Comparison of ENCODE assay signal across 17 mouse cellular contexts in the genomic region with DNA sequence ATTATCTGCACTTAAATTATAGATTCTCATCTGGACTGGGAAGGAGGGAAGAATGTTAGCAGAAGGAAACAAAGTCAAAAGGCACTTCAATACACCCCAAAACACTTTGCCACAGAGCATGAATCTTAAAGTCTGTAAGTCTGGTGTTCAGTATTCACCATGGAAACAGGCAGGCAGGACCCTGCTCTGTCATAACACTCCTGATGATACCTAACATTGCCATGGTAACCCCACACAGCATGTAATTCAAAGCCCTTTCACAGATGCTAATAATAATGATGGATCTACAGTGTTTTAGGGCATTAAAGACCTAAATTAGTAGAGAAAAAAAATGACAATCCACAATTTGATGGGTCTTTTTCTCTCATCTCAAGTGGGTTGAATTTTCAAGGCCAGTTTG.
A peak's percentile ranks its signal among the peaks of the same experiment; 100 is the strongest.
DNase-seq lines count a peak whose midpoint lies in the region; ATAC-seq and TF ChIP-seq lines count a peak whose summit lies in the region.
"Had no signal": no experiment of that assay in that cellular context is flagged by ENCODE, and none has a peak within 500 bp of the region (broad histone marks: within the 10 kb centered on the region; RNA-seq: fewer than 3 reads in every experiment).

No protein-coding gene starts in this region.

- no peaks in the 10 kb centered on the region for H3K9me3 ChIP-seq in forebrain, embryonic 11.5 days (ENCODE audit: control insufficient read depth, low read length)
- H3K9me3 ChIP-seq in forebrain, embryonic 10.5 days = no peaks in the 10 kb centered on the region
- H3K9me3 ChIP-seq in midbrain, embryonic 11.5 days (ENCODE audit: control insufficient read depth, low read length) = no peaks in the 10 kb centered on the region
- no peaks in the 10 kb centered on the region for H3K9me3 ChIP-seq in midbrain, embryonic 10.5 days (replicated peaks)
- no peaks in the 10 kb centered on the region for H3K9me3 ChIP-seq in hindbrain, embryonic 14.5 days (ENCODE audit: control insufficient read depth, low read length)
- H3K9me3 ChIP-seq in midbrain, postnatal 0 days (ENCODE audit: low read length) = no peaks in the 10 kb centered on the region
- H3K9me3 ChIP-seq: limb, embryonic 12.5 days; liver, embryonic 13.5 days; lung, embryonic 15.5 days; neural tube, embryonic 12.5 days had no signal

- ATAC-seq in forebrain, embryonic 11.5 days (replicated peaks; ENCODE audit: low FRiP score) = peak; percentile 80; the same call in 1 of the 2 replicates
- ATAC-seq in midbrain, embryonic 11.5 days (ENCODE audit: low FRiP score) = 0 out of 2 replicates have a peak, but pooled peaks have one; percentile 42
- 0 out of 2 replicates have a peak, but pooled peaks have one; percentile 69 for ATAC-seq in hindbrain, embryonic 14.5 days (ENCODE audit: low FRiP score)
- peak; percentile 86 for ATAC-seq in midbrain, postnatal 0 days (ENCODE audit: low FRiP score)
- ATAC-seq: inflammation-experienced regulatory T-cells, adult 6 months had no signal

- H3K9ac ChIP-seq in forebrain, embryonic 11.5 days (ENCODE audit: low read length) = no peak overlapping the region
- H3K9ac ChIP-seq in midbrain, embryonic 11.5 days (ENCODE audit: low read length) = no peak overlapping the region
- H3K9ac ChIP-seq in hindbrain, embryonic 14.5 days = no peak overlapping the region
- H3K9ac ChIP-seq in midbrain, postnatal 0 days (replicated peaks; ENCODE audit: low read length, poor library complexity, severe bottlenecking) = no peak overlapping the region
- H3K9ac ChIP-seq: limb, embryonic 12.5 days; liver, embryonic 13.5 days; lung, embryonic 15.5 days; neural tube, embryonic 12.5 days had no signal

- H3K4me1 ChIP-seq in forebrain, embryonic 11.5 days (replicated peaks; ENCODE audit: control insufficient read depth, insufficient read depth, low read length) = peaks cover 2% of the 10 kb centered on the region; the same call in 1 of the 2 replicates
- peaks cover 24% of the 10 kb centered on the region for H3K4me1 ChIP-seq in forebrain, embryonic 10.5 days
- H3K4me1 ChIP-seq in midbrain, embryonic 11.5 days (ENCODE audit: control insufficient read depth, insufficient read depth, low read length) = no peaks in the 10 kb centered on the region
- H3K4me1 ChIP-seq in midbrain, embryonic 10.5 days = peaks cover 11% of the 10 kb centered on the region; the same call in 1 of the 2 replicates
- H3K4me1 ChIP-seq in hindbrain, embryonic 14.5 days (replicated peaks; ENCODE audit: control insufficient read depth, insufficient read depth, low read length) = peaks cover 22% of the 10 kb centered on the region; the same call in 1 of the 2 replicates
- 0 out of 2 replicates have a peak, but pooled peaks cover 6% of the 10 kb centered on the region for H3K4me1 ChIP-seq in midbrain, postnatal 0 days (ENCODE audit: insufficient read depth, low read length)
- H3K4me1 ChIP-seq in cerebellum, adult 2 months (ENCODE audit: control insufficient read depth, insufficient read depth, low read length) = no peaks in the 10 kb centered on the region
- H3K4me1 ChIP-seq: liver, embryonic 13.5 days; lung, embryonic 15.5 days had no signal

- no peak overlapping the region for H3K4me2 ChIP-seq in forebrain, embryonic 11.5 days (ENCODE audit: low read depth, low read length, severe bottlenecking)
- H3K4me2 ChIP-seq in midbrain, embryonic 11.5 days = no peak overlapping the region
- no peak overlapping the region for H3K4me2 ChIP-seq in hindbrain, embryonic 14.5 days (replicated peaks)
- no peak overlapping the region for H3K4me2 ChIP-seq in midbrain, postnatal 0 days (ENCODE audit: low read depth, low read length, poor library complexity, severe bottlenecking)
- H3K4me2 ChIP-seq: limb, embryonic 12.5 days; liver, embryonic 13.5 days; lung, embryonic 15.5 days; neural tube, embryonic 12.5 days had no signal

- H3K27ac ChIP-seq in forebrain, embryonic 11.5 days (ENCODE audit: low read depth, low read length) = no peak overlapping the region
- H3K27ac ChIP-seq in forebrain, embryonic 10.5 days = no peak overlapping the region
- no peak overlapping the region for H3K27ac ChIP-seq in midbrain, embryonic 11.5 days (ENCODE audit: low read depth, low read length)
- no peak overlapping the region for H3K27ac ChIP-seq in midbrain, embryonic 10.5 days (replicated peaks)
- 0 out of 2 replicates have a peak overlapping the region, but pooled peaks have one; percentile 20 for H3K27ac ChIP-seq in hindbrain, embryonic 14.5 days
- peak overlapping the region; percentile 34; the same call in 1 of the 2 replicates for H3K27ac ChIP-seq in midbrain, postnatal 0 days (ENCODE audit: low read depth, low read length)
- no peak overlapping the region for H3K27ac ChIP-seq in cerebellum, adult 2 months (ENCODE audit: insufficient read depth, low read length)
- H3K27ac ChIP-seq: limb, embryonic 12.5 days; liver, embryonic 13.5 days; lung, embryonic 15.5 days; macrophage; neural tube, embryonic 12.5 days had no signal

- no peak for TF ChIP-seq POLR2A in cerebellum, adult 2 months (IDR thresholded peaks at IDR 0.05; ENCODE audit: borderline replicate concordance, insufficient read depth, low read length)

- H3K36me3 ChIP-seq in forebrain, embryonic 11.5 days (ENCODE audit: control insufficient read depth, insufficient read depth, low read length) = no peaks in the 10 kb centered on the region
- H3K36me3 ChIP-seq in forebrain, embryonic 10.5 days (replicated peaks) = no peaks in the 10 kb centered on the region
- H3K36me3 ChIP-seq in midbrain, embryonic 11.5 days (ENCODE audit: control insufficient read depth, insufficient read depth, low read length) = no peaks in the 10 kb centered on the region
- H3K36me3 ChIP-seq in midbrain, embryonic 10.5 days = no peaks in the 10 kb centered on the region
- no peaks in the 10 kb centered on the region for H3K36me3 ChIP-seq in hindbrain, embryonic 14.5 days (replicated peaks; ENCODE audit: control insufficient read depth, insufficient read depth)
- no peaks in the 10 kb centered on the region for H3K36me3 ChIP-seq in midbrain, postnatal 0 days (ENCODE audit: insufficient read depth, low read length)
- H3K36me3 ChIP-seq: limb, embryonic 12.5 days; liver, embryonic 13.5 days; lung, embryonic 15.5 days; neural tube, embryonic 12.5 days had no signal

- no peak for DNase-seq in forebrain, embryonic 11.5 days (ENCODE audit: low spot score)
- no peak for DNase-seq in forebrain, embryonic 10.5 days (ENCODE audit: extremely low spot score, low spot score)
- DNase-seq in midbrain, embryonic 11.5 days (ENCODE audit: low spot score, missing footprints) = no peak
- no peak for DNase-seq in midbrain, embryonic 10.5 days (ENCODE audit: low spot score)
- DNase-seq in hindbrain, embryonic 14.5 days (ENCODE audit: low spot score) = no peak
- peak; percentile 53 for DNase-seq in midbrain, postnatal 0 days (ENCODE audit: low spot score)
- DNase-seq in cerebellum, adult 2 months = no peak
- DNase-seq in kidney, postnatal 25 days = no peak
- DNase-seq: cerebellum, adult 8-10 months; gastrocnemius, postnatal 25 days; liver, embryonic 13.5 days; right cerebral cortex, postnatal 25 days had no signal

- TF ChIP-seq CTCF in midbrain, postnatal 0 days (IDR thresholded peaks at IDR 0.05) = no peak
- no peak for TF ChIP-seq CTCF in cerebellum, adult 2 months (IDR thresholded peaks at IDR 0.05; ENCODE audit: borderline replicate concordance, insufficient read depth, low read depth, low read length)

- H3K4me3 ChIP-seq in forebrain, embryonic 11.5 days (ENCODE audit: low read depth, low read length) = no peak overlapping the region
- H3K4me3 ChIP-seq in forebrain, embryonic 10.5 days = no peak overlapping the region
- H3K4me3 ChIP-seq in midbrain, embryonic 11.5 days (ENCODE audit: low read depth, low read length) = no peak overlapping the region
- no peak overlapping the region for H3K4me3 ChIP-seq in midbrain, embryonic 10.5 days
- no peak overlapping the region for H3K4me3 ChIP-seq in hindbrain, embryonic 14.5 days (replicated peaks; ENCODE audit: low read length)
- no peak overlapping the region for H3K4me3 ChIP-seq in midbrain, postnatal 0 days (ENCODE audit: low read depth, low read length)
- H3K4me3 ChIP-seq in cerebellum, adult 2 months (replicated peaks; ENCODE audit: insufficient read depth, low read depth, low read length) = no peak overlapping the region
- H3K4me3 ChIP-seq: limb, embryonic 12.5 days; liver, embryonic 13.5 days; lung, embryonic 15.5 days; neural tube, embryonic 12.5 days had no signal

- H3K27me3 ChIP-seq in forebrain, embryonic 11.5 days (ENCODE audit: control insufficient read depth, insufficient read depth, low read length) = no peaks in the 10 kb centered on the region
- no peaks in the 10 kb centered on the region for H3K27me3 ChIP-seq in forebrain, embryonic 10.5 days (ENCODE audit: poor library complexity, severe bottlenecking)
- no peaks in the 10 kb centered on the region for H3K27me3 ChIP-seq in midbrain, embryonic 11.5 days (ENCODE audit: control insufficient read depth, insufficient read depth, low read length)
- no peaks in the 10 kb centered on the region for H3K27me3 ChIP-seq in midbrain, embryonic 10.5 days (ENCODE audit: low read depth, poor library complexity, severe bottlenecking)
- H3K27me3 ChIP-seq in hindbrain, embryonic 14.5 days (ENCODE audit: control insufficient read depth, insufficient read depth, low read length) = no peaks in the 10 kb centered on the region
- no peaks in the 10 kb centered on the region for H3K27me3 ChIP-seq in midbrain, postnatal 0 days (ENCODE audit: insufficient read depth, low read length)
- H3K27me3 ChIP-seq in cerebellum, adult 2 months (ENCODE audit: control insufficient read depth, insufficient read depth, low read length) = no peaks in the 10 kb centered on the region
- H3K27me3 ChIP-seq: limb, embryonic 12.5 days; liver, embryonic 13.5 days; lung, embryonic 15.5 days; neural tube, embryonic 12.5 days had no signal

Comparison
In these comparisons a context has a peak if more than half of its experiments do, and no peak if none do; other contexts are left out.
1. H3K27ac ChIP-seq: peak in hindbrain, embryonic 14.5 days (single experiment) and midbrain, postnatal 0 days (single experiment); none in forebrain, embryonic 11.5 days (single experiment), forebrain, embryonic 10.5 days (single experiment), midbrain, embryonic 11.5 days (single experiment), midbrain, embryonic 10.5 days (single experiment) and cerebellum, adult 2 months (single experiment).
2. Peak in every context shown above with its lines, with median percentiles within 50 percentile points of each other: ATAC-seq.